Mouse (Mus musculus) embryonic facial prominence, embryonic 13.5 days (tissue): ENCODE measurements around the gene Abcc1. TPM values are rescaled to one million over a fixed set of nuclear protein-coding genes. Genes with fewer than 3 reads are reported as not detected.

Source experiments
- ATAC-seq: fragments of 200-750 bp; cut with Nextera tagmentation; 2 replicates; pipeline ENCODE4 v1.8.0; 2017; ENCODE audit warnings: low read depth; ENCODE audit not compliant: insufficient number of reproducible peaks, insufficient read depth, low FRiP score, low TSS enrichment
- H3K27ac ChIP-seq: fragments of 300-500 bp; sonication (generic); 2 replicates; pipeline ENCODE4 v1.5.1; 2015; ENCODE audit warnings: moderate library complexity, mild to moderate bottlenecking, inconsistent platforms
- H3K27me3 ChIP-seq: fragments of 300-500 bp; sonication (generic); 2 replicates; pipeline ENCODE4 v1.6.1; 2015; ENCODE audit warnings: mild to moderate bottlenecking, inconsistent platforms
- H3K36me3 ChIP-seq: fragments of 300-500 bp; sonication (generic); 2 replicates; pipeline ENCODE4 v1.6.1; 2015; ENCODE audit warnings: mild to moderate bottlenecking, inconsistent platforms
- H3K4me1 ChIP-seq: fragments of 300-500 bp; sonication (generic); 2 replicates; pipeline ENCODE4 v1.6.1; 2015; ENCODE audit warnings: inconsistent platforms
- H3K4me2 ChIP-seq: fragments of 300-500 bp; sonication (generic); 2 replicates; pipeline ENCODE4 v1.6.1; 2015; ENCODE audit warnings: moderate library complexity, mild to moderate bottlenecking, inconsistent platforms
- H3K4me3 ChIP-seq: fragments of 300-500 bp; sonication (generic); 2 replicates; pipeline ENCODE4 v1.5.1; 2015; ENCODE audit warnings: mild to moderate bottlenecking, inconsistent platforms
- H3K9ac ChIP-seq: fragments of 300-500 bp; sonication (generic); 2 replicates; pipeline ENCODE4 v1.6.1; 2015; ENCODE audit warnings: mild to moderate bottlenecking, inconsistent platforms
- H3K9me3 ChIP-seq: fragments of 300-500 bp; sonication (generic); 2 replicates; pipeline ENCODE4 v1.6.1; 2016; ENCODE audit warnings: inconsistent platforms
- WGBS: fragments of 180-500 bp; shearing (Covaris S2); methylation state at CpG from one replicate; pipeline ENCODE4 v1.1.7; 2015; ENCODE audit warnings: mixed read lengths; 5-methylcytosine and 5-hydroxymethylcytosine counted together
- polyA plus RNA-seq: library from polyadenylated mRNA; unstranded; fragments of >200 nt; fragmentation: Nextera tagmentation; extraction: Ambion mirVana; gene quantifications from 2 replicates; pipeline ENCODE4 v1.2.1, GENCODE M21; 2015

The Abcc1 gene
- polyA plus RNA-seq, 1 experiment from 2014 or later, result 12.0 TPM

DNA sequence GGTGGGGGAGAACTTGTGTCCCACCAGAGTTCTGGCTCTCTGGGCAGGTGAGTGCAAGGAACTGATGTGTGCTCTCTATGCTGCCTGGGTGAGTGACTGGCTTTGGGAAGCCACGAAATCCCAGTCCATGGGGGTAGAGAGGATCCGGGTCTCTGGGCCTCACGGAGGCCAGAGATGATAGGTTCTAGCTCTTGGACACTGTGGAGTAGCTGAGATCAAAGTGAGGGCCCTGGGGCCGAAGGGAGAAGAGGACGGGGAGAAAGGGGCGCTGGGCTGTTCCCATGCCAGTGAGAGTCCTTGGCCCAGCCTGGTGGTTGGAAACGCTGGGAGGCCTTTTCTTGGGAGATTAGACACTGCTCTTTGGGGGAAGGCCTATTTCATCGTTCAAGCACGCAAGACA is 53.8 kb downstream of the Abcc1 start:
- H3K27ac ChIP-seq, result no peak overlapping the region
- WGBS, result 85% methylated on average over 9 of the region's 9 CpGs
- H3K4me3 ChIP-seq, result no peak overlapping the region
- no peaks in the 10 kb centered on the region for H3K27me3 ChIP-seq
- no peaks in the 10 kb centered on the region for H3K9me3 ChIP-seq
- no peaks in the 10 kb centered on the region for H3K4me1 ChIP-seq
- no peak overlapping the region for H3K4me2 ChIP-seq
- peaks cover 52% of the 10 kb centered on the region for H3K36me3 ChIP-seq
- no peak overlapping the region for H3K9ac ChIP-seq
- no peak for ATAC-seq

- H3K4me3 ChIP-seq, result no peak overlapping the region
- no peaks in the 10 kb centered on the region for H3K9me3 ChIP-seq
- no peak overlapping the region for H3K27ac ChIP-seq
- H3K9ac ChIP-seq, result no peak overlapping the region
- no peaks in the 10 kb centered on the region for H3K27me3 ChIP-seq
- no peaks in the 10 kb centered on the region for H3K4me1 ChIP-seq
- no peak overlapping the region for H3K4me2 ChIP-seq
- peaks cover 39% of the 10 kb centered on the region for H3K36me3 ChIP-seq
- WGBS, result 61% methylated on average over 5 of the region's 5 CpGs
- ATAC-seq, result no peak
Measured at GRCm38 (mm10) chr16:14416957-14417618, 55.7 kb downstream of the Abcc1 start.

- H3K4me3 ChIP-seq, result no peak overlapping the region
- peaks cover 30% of the 10 kb centered on the region for H3K36me3 ChIP-seq
- H3K9ac ChIP-seq, result no peak overlapping the region
- no peak for ATAC-seq
- no peaks in the 10 kb centered on the region for H3K27me3 ChIP-seq
- H3K4me2 ChIP-seq, result no peak overlapping the region
- 87% methylated on average over 5 of the region's 5 CpGs for WGBS
- no peaks in the 10 kb centered on the region for H3K9me3 ChIP-seq
- H3K4me1 ChIP-seq, result no peaks in the 10 kb centered on the region
- H3K27ac ChIP-seq, result no peak overlapping the region
Measured at GRCm38 (mm10) chr16:14420496-14421132, 59.3 kb downstream of the Abcc1 start.

- H3K4me1 ChIP-seq, result no peaks in the 10 kb centered on the region
- no peak overlapping the region for H3K4me3 ChIP-seq
- no peak overlapping the region for H3K9ac ChIP-seq
- peaks cover 22% of the 10 kb centered on the region for H3K36me3 ChIP-seq
- H3K27me3 ChIP-seq, result no peaks in the 10 kb centered on the region
- no peak overlapping the region for H3K4me2 ChIP-seq
- 92% methylated on average over 3 of the region's 3 CpGs for WGBS
- ATAC-seq, result no peak
- no peak overlapping the region for H3K27ac ChIP-seq
- no peaks in the 10 kb centered on the region for H3K9me3 ChIP-seq
Measured at GRCm38 (mm10) chr16:14422081-14422480, 60.7 kb downstream of the Abcc1 start.

DNA sequence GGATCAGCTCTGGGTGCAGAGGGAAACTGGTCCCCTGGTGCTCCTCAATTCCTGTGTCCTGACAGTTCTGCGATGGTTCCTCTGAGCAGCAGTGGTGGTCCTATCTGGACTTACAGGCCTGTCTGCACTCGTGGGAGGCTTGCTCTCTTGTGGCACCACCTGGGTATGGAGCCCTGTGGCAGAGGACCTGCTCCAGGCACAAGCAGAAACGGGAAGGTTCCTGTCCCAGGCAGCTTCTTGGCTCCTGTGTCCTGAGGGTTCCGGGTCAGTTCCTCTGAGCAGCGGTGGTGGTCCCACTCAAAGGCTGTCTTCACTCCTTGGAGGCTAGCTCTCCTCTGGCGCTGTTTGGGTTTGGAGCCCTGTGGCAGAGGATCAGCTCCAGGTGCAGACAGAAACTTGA is 68.0 kb downstream of the Abcc1 start:
- ATAC-seq, result no peak
- H3K27me3 ChIP-seq, result no peaks in the 10 kb centered on the region
- H3K4me1 ChIP-seq, result no peaks in the 10 kb centered on the region
- H3K36me3 ChIP-seq, result peaks cover 7% of the 10 kb centered on the region; the same call in 1 of the 2 replicates
- H3K27ac ChIP-seq, result no peak overlapping the region
- no peak overlapping the region for H3K4me2 ChIP-seq
- no peak overlapping the region for H3K9ac ChIP-seq
- 88% methylated on average over 6 of the region's 6 CpGs for WGBS
- H3K9me3 ChIP-seq, result no peaks in the 10 kb centered on the region
- H3K4me3 ChIP-seq, result no peak overlapping the region

DNA sequence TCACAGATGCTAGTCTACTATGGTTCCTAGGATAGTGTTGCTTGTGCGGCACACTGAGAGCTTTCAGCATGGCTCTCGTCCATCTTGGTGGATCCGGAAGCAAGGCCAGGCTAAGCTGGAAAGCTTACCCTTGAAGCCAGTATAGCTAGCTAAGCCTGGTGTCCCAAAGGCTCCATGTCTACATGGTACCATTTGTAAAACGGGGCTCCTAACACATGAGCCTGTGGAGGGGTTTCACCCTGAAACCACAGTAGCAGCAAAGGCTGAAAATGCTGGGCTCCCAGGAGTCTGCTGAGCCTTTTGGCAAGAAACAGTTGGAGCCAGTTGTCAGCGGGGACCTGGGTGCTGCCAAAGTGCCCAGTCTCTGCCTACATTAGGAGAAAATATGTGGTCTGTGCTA is 71.6 kb downstream of the Abcc1 start:
- H3K27ac ChIP-seq, result no peak overlapping the region
- H3K4me3 ChIP-seq, result no peak overlapping the region
- no peak overlapping the region for H3K4me2 ChIP-seq
- H3K36me3 ChIP-seq, result peaks cover 20% of the 10 kb centered on the region
- no peaks in the 10 kb centered on the region for H3K4me1 ChIP-seq
- 92% methylated on average over 5 of the region's 5 CpGs for WGBS
- H3K9me3 ChIP-seq, result no peaks in the 10 kb centered on the region
- no peak for ATAC-seq
- no peak overlapping the region for H3K9ac ChIP-seq
- H3K27me3 ChIP-seq, result no peaks in the 10 kb centered on the region

GRCm38 (mm10) chr16:14435526-14435925 is 74.2 kb downstream of the Abcc1 start:
- Histone ChIP-seq H3K4me1 (no peaks in the 10 kb centered on the region), H3K4me2 (no peak overlapping the region), H3K4me3 (no peak overlapping the region), H3K9me3 (no peaks in the 10 kb centered on the region), H3K27me3 (no peaks in the 10 kb centered on the region), H3K27ac (no peak overlapping the region), H3K36me3 (peaks cover 26% of the 10 kb centered on the region), H3K9ac (no peak overlapping the region)
- no peak for ATAC-seq
- WGBS, result 86% methylated on average over 1 of the region's 1 CpGs

DNA sequence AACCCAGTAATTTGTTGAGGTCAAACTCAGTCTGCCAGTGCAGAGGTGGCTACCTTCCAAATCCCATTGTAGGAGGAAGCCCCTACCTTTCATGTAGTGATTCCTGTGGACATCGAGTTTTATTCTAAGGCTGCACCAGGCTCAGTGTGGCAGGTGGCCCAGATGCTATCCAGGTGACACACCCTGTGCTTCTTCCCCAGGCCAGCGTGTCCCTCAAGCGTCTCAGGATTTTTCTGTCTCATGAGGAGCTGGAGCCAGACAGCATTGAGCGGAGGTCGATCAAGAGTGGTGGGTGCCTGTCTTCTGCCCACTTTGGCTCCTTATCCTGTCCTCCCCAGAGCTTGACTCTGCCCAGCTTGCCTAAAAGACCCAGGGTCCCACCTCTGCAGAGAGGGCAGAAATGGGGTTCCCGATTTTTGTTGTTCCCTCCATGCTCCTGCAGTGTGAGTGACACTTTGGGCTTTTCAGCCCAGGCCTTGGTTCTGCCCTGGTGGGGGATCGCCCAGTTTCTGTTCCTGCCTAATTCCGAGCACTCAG is 76.2 kb downstream of the Abcc1 start:
- no peaks in the 10 kb centered on the region for H3K27me3 ChIP-seq
- H3K36me3 ChIP-seq, result peaks cover 26% of the 10 kb centered on the region
- no peaks in the 10 kb centered on the region for H3K4me1 ChIP-seq
- no peak overlapping the region for H3K27ac ChIP-seq
- no peak for ATAC-seq
- 91% methylated on average over 8 of the region's 8 CpGs for WGBS
- H3K4me2 ChIP-seq, result no peak overlapping the region
- H3K9ac ChIP-seq, result no peak overlapping the region
- H3K9me3 ChIP-seq, result no peaks in the 10 kb centered on the region
- no peak overlapping the region for H3K4me3 ChIP-seq

GRCm38 (mm10) chr16:14438561-14438960 is 77.2 kb downstream of the Abcc1 start:
- 93% methylated on average over 7 of the region's 7 CpGs for WGBS
- H3K4me1 ChIP-seq, result 0 out of 2 replicates have a peak, but pooled peaks cover 2% of the 10 kb centered on the region
- no peak for ATAC-seq
- no peak overlapping the region for H3K4me3 ChIP-seq
- H3K36me3 ChIP-seq, result peaks cover 26% of the 10 kb centered on the region
- no peak overlapping the region for H3K4me2 ChIP-seq
- no peak overlapping the region for H3K9ac ChIP-seq
- no peaks in the 10 kb centered on the region for H3K9me3 ChIP-seq
- no peak overlapping the region for H3K27ac ChIP-seq
- H3K27me3 ChIP-seq, result no peaks in the 10 kb centered on the region

- Histone ChIP-seq H3K27me3 (no peaks in the 10 kb centered on the region), H3K9me3 (no peaks in the 10 kb centered on the region), H3K4me2 (no peak overlapping the region), H3K9ac (no peak overlapping the region), H3K4me3 (no peak overlapping the region), H3K4me1 (0 out of 2 replicates have a peak, but pooled peaks cover 7% of the 10 kb centered on the region), H3K36me3 (peaks cover 26% of the 10 kb centered on the region), H3K27ac (no peak overlapping the region)
- WGBS, result 85% methylated on average over 6 of the region's 6 CpGs
- ATAC-seq, result no peak
Measured at GRCm38 (mm10) chr16:14439081-14439480, 77.7 kb downstream of the Abcc1 start.

DNA sequence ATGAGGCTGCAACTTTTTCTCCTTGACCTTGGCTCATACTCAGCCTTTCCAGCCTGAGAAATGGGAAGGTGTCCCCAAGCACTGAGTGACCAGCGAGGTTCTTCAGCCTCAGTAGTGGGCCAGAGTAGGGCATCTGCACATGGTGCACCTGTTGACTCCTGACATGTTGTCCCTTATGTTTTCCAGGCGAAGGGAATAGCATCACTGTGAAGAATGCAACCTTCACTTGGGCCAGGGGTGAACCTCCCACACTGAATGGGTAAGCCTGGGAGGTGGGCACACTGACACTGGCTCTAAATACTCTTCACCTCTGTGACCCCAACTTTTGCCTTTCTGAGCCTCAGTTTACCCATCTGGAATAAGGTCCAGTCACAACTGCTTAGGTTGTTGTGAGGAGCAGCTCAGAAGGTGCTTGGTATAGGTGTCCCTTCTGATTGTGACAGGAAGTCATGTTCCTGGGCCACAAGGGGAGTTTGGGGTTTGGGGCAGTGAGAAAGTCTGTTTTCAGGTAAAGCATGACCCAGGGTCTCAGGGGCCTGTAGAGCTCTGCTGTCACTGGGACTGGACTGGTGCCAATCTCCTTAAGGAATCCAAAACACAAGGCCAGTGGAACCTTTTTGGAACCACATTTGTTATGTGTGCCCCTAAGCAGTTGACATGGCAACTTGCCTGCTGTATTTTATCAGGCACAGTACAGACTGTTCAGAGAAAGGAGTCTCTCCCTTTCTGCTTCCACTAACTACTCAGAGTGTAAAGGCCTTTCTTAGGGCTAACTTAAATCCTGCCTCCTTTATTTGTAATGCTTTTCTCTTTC is 78.7 kb downstream of the Abcc1 start:
- no peak overlapping the region for H3K9ac ChIP-seq
- no peak overlapping the region for H3K27ac ChIP-seq
- no peak overlapping the region for H3K4me2 ChIP-seq
- peaks cover 26% of the 10 kb centered on the region for H3K36me3 ChIP-seq
- WGBS, result 86% methylated on average over 2 of the region's 2 CpGs
- H3K4me1 ChIP-seq, result 0 out of 2 replicates have a peak, but pooled peaks cover 12% of the 10 kb centered on the region
- H3K9me3 ChIP-seq, result no peaks in the 10 kb centered on the region
- no peak for ATAC-seq
- no peaks in the 10 kb centered on the region for H3K27me3 ChIP-seq
- H3K4me3 ChIP-seq, result no peak overlapping the region
